Mouse (Mus musculus): ENCODE data around the gene Dnajb3. TPM values are rescaled to one million over a fixed set of nuclear protein-coding genes. Genes with fewer than 3 reads are reported as not detected.
"Not testable (repeated sequence)": the region's sequence is repeated elsewhere in the genome, so short reads cannot be mapped to it uniquely, and the experiment has no call there.

Gene Dnajb3
- polyA plus RNA-seq, 1 experiment: not detected

- Histone ChIP-seq H3ac (ENCODE audit: control insufficient read depth, insufficient read length) (no peak overlapping the region), H3K4me2 (ENCODE audit: low read depth) (no peak overlapping the region), H3K4me3 (no peak overlapping the region), H3K36me3 (ENCODE audit: control insufficient read depth, insufficient read depth) (no peaks in the 10 kb centered on the region), H3K27me3 (ENCODE audit: control insufficient read depth, insufficient read depth, insufficient read length) (no peaks in the 10 kb centered on the region), H3K79me2 (ENCODE audit: control insufficient read depth, insufficient read depth) (no peaks in the 10 kb centered on the region)
- TF ChIP-seq USF1 (IDR thresholded peaks at IDR 0.05; ENCODE audit: low read depth): no peak
- TF ChIP-seq TCF12 (IDR thresholded peaks at IDR 0.05; ENCODE audit: insufficient read depth, poor library complexity, severe bottlenecking): no peak
- no peak for TF ChIP-seq POLR2AphosphoS2 (IDR thresholded peaks at IDR 0.05; ENCODE audit: insufficient read length, low read depth)
- no peak for TF ChIP-seq MAX (IDR thresholded peaks at IDR 0.05; ENCODE audit: low read depth)
- no peak for TF ChIP-seq SRF (IDR thresholded peaks at IDR 0.05; ENCODE audit: control insufficient read depth, insufficient read length, low read depth)
- no peak for TF ChIP-seq TCF3 (IDR thresholded peaks at IDR 0.05; ENCODE audit: insufficient read length, low read depth)
- TF ChIP-seq MYOD1 (IDR thresholded peaks at IDR 0.05; ENCODE audit: control insufficient read depth in 1 of 3, insufficient read length in 2 of 3, low read depth in 2 of 3): no peak
- no peak for TF ChIP-seq MYOG (IDR thresholded peaks at IDR 0.05; ENCODE audit: control insufficient read depth in 1 of 3, insufficient read depth in 1 of 3, insufficient read length in 2 of 3, low read depth in 2 of 3)
- no peak for TF ChIP-seq E2F4 (IDR thresholded peaks at IDR 0.05; ENCODE audit: insufficient read depth)
- TF ChIP-seq REST (IDR thresholded peaks at IDR 0.05; ENCODE audit: insufficient read depth, insufficient read length): no peak
- no peak for TF ChIP-seq POLR2A (IDR thresholded peaks at IDR 0.05; ENCODE audit: insufficient read length, low read depth)
- TF ChIP-seq CEBPB (IDR thresholded peaks at IDR 0.05; ENCODE audit: insufficient read depth, poor library complexity, severe bottlenecking): no peak
Measured at GRCm38 (mm10) chr1:88227482-88227881, 21.9 kb upstream of the Dnajb3 start.

GRCm38 (mm10) chr1:88226670-88227379 lies 21.2 kb upstream of the Dnajb3 start, which contains the start of gene Mroh2a:
Mroh2a (plus strand) TSS chr1:88226986.
- no peak within 1 kb of the TSS for H3K4me3 ChIP-seq
- no peaks in the 10 kb centered on the region for H3K27me3 ChIP-seq (ENCODE audit: control insufficient read depth, insufficient read depth, insufficient read length)
- no peak within 1 kb of the TSS for H3ac ChIP-seq (ENCODE audit: control insufficient read depth, insufficient read length)
- H3K36me3 ChIP-seq (ENCODE audit: control insufficient read depth, insufficient read depth): no peaks in the 10 kb centered on the region
- H3K4me2 ChIP-seq (ENCODE audit: low read depth): no peak within 1 kb of the TSS
- TF ChIP-seq USF1 (IDR thresholded peaks at IDR 0.05; ENCODE audit: low read depth) (no peak), REST (IDR thresholded peaks at IDR 0.05; ENCODE audit: insufficient read depth, insufficient read length) (no peak), MAX (IDR thresholded peaks at IDR 0.05; ENCODE audit: low read depth) (no peak), POLR2AphosphoS2 (IDR thresholded peaks at IDR 0.05; ENCODE audit: insufficient read length, low read depth) (no peak)
- H3K79me2 ChIP-seq (ENCODE audit: control insufficient read depth, insufficient read depth): no peaks in the 10 kb centered on the region

- H3K36me3 ChIP-seq (ENCODE audit: control insufficient read depth, insufficient read depth): no peaks in the 10 kb centered on the region
- no peaks in the 10 kb centered on the region for H3K27me3 ChIP-seq (ENCODE audit: control insufficient read depth, insufficient read depth, insufficient read length)
- H3K79me2 ChIP-seq (ENCODE audit: control insufficient read depth, insufficient read depth): no peaks in the 10 kb centered on the region
- H3ac ChIP-seq (ENCODE audit: control insufficient read depth, insufficient read length): no peak overlapping the region
- H3K4me3 ChIP-seq: no peak overlapping the region
- TF ChIP-seq USF1 (IDR thresholded peaks at IDR 0.05; ENCODE audit: low read depth) (no peak), REST (IDR thresholded peaks at IDR 0.05; ENCODE audit: insufficient read depth, insufficient read length) (no peak), MYOG (IDR thresholded peaks at IDR 0.05; ENCODE audit: control insufficient read depth in 1 of 3, insufficient read depth in 1 of 3, insufficient read length in 2 of 3, low read depth in 2 of 3) (no peak), E2F4 (IDR thresholded peaks at IDR 0.05; ENCODE audit: insufficient read depth) (no peak), SRF (IDR thresholded peaks at IDR 0.05; ENCODE audit: control insufficient read depth, insufficient read length, low read depth) (no peak), POLR2AphosphoS2 (IDR thresholded peaks at IDR 0.05; ENCODE audit: insufficient read length, low read depth) (no peak), TCF3 (IDR thresholded peaks at IDR 0.05; ENCODE audit: insufficient read length, low read depth) (no peak), TCF12 (IDR thresholded peaks at IDR 0.05; ENCODE audit: insufficient read depth, poor library complexity, severe bottlenecking) (no peak), CEBPB (IDR thresholded peaks at IDR 0.05; ENCODE audit: insufficient read depth, poor library complexity, severe bottlenecking) (no peak), POLR2A (IDR thresholded peaks at IDR 0.05; ENCODE audit: insufficient read length, low read depth) (no peak), MAX (IDR thresholded peaks at IDR 0.05; ENCODE audit: low read depth) (no peak), MYOD1 (IDR thresholded peaks at IDR 0.05; ENCODE audit: control insufficient read depth in 1 of 3, insufficient read length in 2 of 3, low read depth in 2 of 3) (no peak)
- no peak overlapping the region for H3K4me2 ChIP-seq (ENCODE audit: low read depth)
Measured at GRCm38 (mm10) chr1:88225741-88226140, 20.2 kb upstream of the Dnajb3 start.

- H3K4me3 ChIP-seq; H3K27me3 ChIP-seq (ENCODE audit: control insufficient read depth, insufficient read depth, insufficient read length); H3K36me3 ChIP-seq (ENCODE audit: control insufficient read depth, insufficient read depth); H3ac ChIP-seq (ENCODE audit: control insufficient read depth, insufficient read length); H3K4me2 ChIP-seq (ENCODE audit: low read depth); H3K79me2 ChIP-seq (ENCODE audit: control insufficient read depth, insufficient read depth): not testable (repeated sequence)
Measured at GRCm38 (mm10) chr1:88225301-88225700, 19.7 kb upstream of the Dnajb3 start.

- H3K27me3 ChIP-seq (ENCODE audit: control insufficient read depth, insufficient read depth, insufficient read length): no peaks in the 10 kb centered on the region
- no peak overlapping the region for H3K4me2 ChIP-seq (ENCODE audit: low read depth)
- H3K79me2 ChIP-seq (ENCODE audit: control insufficient read depth, insufficient read depth): no peaks in the 10 kb centered on the region
- no peak overlapping the region for H3ac ChIP-seq (ENCODE audit: control insufficient read depth, insufficient read length)
- no peaks in the 10 kb centered on the region for H3K36me3 ChIP-seq (ENCODE audit: control insufficient read depth, insufficient read depth)
- H3K4me3 ChIP-seq: no peak overlapping the region
- TF ChIP-seq E2F4 (IDR thresholded peaks at IDR 0.05; ENCODE audit: insufficient read depth) (no peak), MYOG (IDR thresholded peaks at IDR 0.05; ENCODE audit: control insufficient read depth in 1 of 3, insufficient read depth in 1 of 3, insufficient read length in 2 of 3, low read depth in 2 of 3) (no peak), USF1 (IDR thresholded peaks at IDR 0.05; ENCODE audit: low read depth) (no peak), MYOD1 (IDR thresholded peaks at IDR 0.05; ENCODE audit: control insufficient read depth in 1 of 3, insufficient read length in 2 of 3, low read depth in 2 of 3) (no peak), POLR2A (IDR thresholded peaks at IDR 0.05; ENCODE audit: insufficient read length, low read depth) (no peak), CEBPB (IDR thresholded peaks at IDR 0.05; ENCODE audit: insufficient read depth, poor library complexity, severe bottlenecking) (no peak), TCF3 (IDR thresholded peaks at IDR 0.05; ENCODE audit: insufficient read length, low read depth) (no peak), TCF12 (IDR thresholded peaks at IDR 0.05; ENCODE audit: insufficient read depth, poor library complexity, severe bottlenecking) (no peak), MAX (IDR thresholded peaks at IDR 0.05; ENCODE audit: low read depth) (no peak), REST (IDR thresholded peaks at IDR 0.05; ENCODE audit: insufficient read depth, insufficient read length) (no peak)
Measured at GRCm38 (mm10) chr1:88224029-88224776, 18.6 kb upstream of the Dnajb3 start.
